Mouse (Mus musculus): Measurements from ENCODE around the gene Cmss1. TPM values are rescaled to one million over a fixed set of nuclear protein-coding genes. Genes with fewer than 3 reads are reported as not detected.

The Cmss1 gene
- total and polyA plus RNA-seq, 2 experiments from 2014 or later = 12.0 to 43.4 TPM

GRCm38 (mm10) chr16:57295216-57295934, 311.3 kb downstream of the Cmss1 start:
- no peak for ATAC-seq
- no peak for TF ChIP-seq CTCF (IDR thresholded peaks at IDR 0.05; ENCODE audit: low read depth)
- H3K36me3 ChIP-seq (ENCODE audit: insufficient read depth) = no peaks in the 10 kb centered on the region
- H3K9me3 ChIP-seq (ENCODE audit: low read length) = no peaks in the 10 kb centered on the region
- no peak overlapping the region for H3K4me3 ChIP-seq (ENCODE audit: low read depth, low read length)
- no peaks in the 10 kb centered on the region for H3K4me1 ChIP-seq (ENCODE audit: insufficient read depth)
- H3K27ac ChIP-seq (ENCODE audit: low read depth, low read length) = no peak overlapping the region
- H3K4me2 ChIP-seq (ENCODE audit: low read depth) = no peak overlapping the region
- H3K9ac ChIP-seq = no peak overlapping the region
- no peak for DNase-seq
- H3K27me3 ChIP-seq (ENCODE audit: insufficient read depth, low read length) = no peaks in the 10 kb centered on the region
- WGBS = 86% methylated on average over 10 of the region's 10 CpGs

GRCm38 (mm10) chr16:57292765-57293164, 313.9 kb downstream of the Cmss1 start, which contains the start of gene Tmem30c:
Gene Tmem30c, minus strand, starts transcription at chr16:57292865.
- H3K4me1 ChIP-seq (ENCODE audit: insufficient read depth) = no peaks in the 10 kb centered on the region
- H3K36me3 ChIP-seq (ENCODE audit: insufficient read depth) = no peaks in the 10 kb centered on the region
- H3K27ac ChIP-seq (ENCODE audit: low read depth, low read length) = no peak within 1 kb of the TSS
- no peak for DNase-seq
- no peaks in the 10 kb centered on the region for H3K27me3 ChIP-seq (ENCODE audit: insufficient read depth, low read length)
- H3K4me3 ChIP-seq (ENCODE audit: low read depth, low read length) = no peak within 1 kb of the TSS
- 76% methylated on average over 2 of the region's 2 CpGs for WGBS
- ATAC-seq = no peak
- no peak within 1 kb of the TSS for H3K4me2 ChIP-seq (ENCODE audit: low read depth)
- H3K9ac ChIP-seq = no peak within 1 kb of the TSS
- TF ChIP-seq CTCF (IDR thresholded peaks at IDR 0.05; ENCODE audit: low read depth) = no peak
- no peaks in the 10 kb centered on the region for H3K9me3 ChIP-seq (ENCODE audit: low read length)

GRCm38 (mm10) chr16:57292296-57292695, 314.4 kb downstream of the Cmss1 start:
- no peaks in the 10 kb centered on the region for H3K4me1 ChIP-seq (ENCODE audit: insufficient read depth)
- H3K27ac ChIP-seq (ENCODE audit: low read depth, low read length) = no peak overlapping the region
- TF ChIP-seq CTCF (IDR thresholded peaks at IDR 0.05; ENCODE audit: low read depth) = no peak
- no peak overlapping the region for H3K9ac ChIP-seq
- 61% methylated on average over 4 of the region's 4 CpGs for WGBS
- H3K9me3 ChIP-seq (ENCODE audit: low read length) = no peaks in the 10 kb centered on the region
- H3K36me3 ChIP-seq (ENCODE audit: insufficient read depth) = no peaks in the 10 kb centered on the region
- no peaks in the 10 kb centered on the region for H3K27me3 ChIP-seq (ENCODE audit: insufficient read depth, low read length)
- no peak for DNase-seq
- no peak for ATAC-seq
- H3K4me2 ChIP-seq (ENCODE audit: low read depth) = no peak overlapping the region
- no peak overlapping the region for H3K4me3 ChIP-seq (ENCODE audit: low read depth, low read length)

- Histone ChIP-seq H3K27me3 (ENCODE audit: insufficient read depth, low read length) (no peaks in the 10 kb centered on the region), H3K4me1 (ENCODE audit: insufficient read depth) (no peaks in the 10 kb centered on the region), H3K4me2 (ENCODE audit: low read depth) (no peak overlapping the region), H3K4me3 (ENCODE audit: low read depth, low read length) (no peak overlapping the region), H3K27ac (ENCODE audit: low read depth, low read length) (no peak overlapping the region), H3K9ac (no peak overlapping the region), H3K9me3 (ENCODE audit: low read length) (no peaks in the 10 kb centered on the region), H3K36me3 (ENCODE audit: insufficient read depth) (no peaks in the 10 kb centered on the region)
- TF ChIP-seq CTCF (IDR thresholded peaks at IDR 0.05; ENCODE audit: low read depth) = no peak
- DNase-seq (no peak), ATAC-seq (no peak)
- 89% methylated on average over 5 of the region's 5 CpGs for WGBS
These were observed 315.0 kb downstream of the Cmss1 start for GRCm38 (mm10) chr16:57291696-57292095.

GRCm38 (mm10) chr16:57281417-57281816, 325.2 kb downstream of the Cmss1 start:
- Histone ChIP-seq H3K4me2 (ENCODE audit: low read depth) (no peak overlapping the region), H3K9ac (no peak overlapping the region), H3K36me3 (ENCODE audit: insufficient read depth) (no peaks in the 10 kb centered on the region), H3K27ac (ENCODE audit: low read depth, low read length) (no peak overlapping the region), H3K27me3 (ENCODE audit: insufficient read depth, low read length) (no peaks in the 10 kb centered on the region), H3K4me3 (ENCODE audit: low read depth, low read length) (no peak overlapping the region), H3K4me1 (ENCODE audit: insufficient read depth) (no peaks in the 10 kb centered on the region), H3K9me3 (ENCODE audit: low read length) (no peaks in the 10 kb centered on the region)
- 87% methylated on average over 8 of the region's 8 CpGs for WGBS
- ATAC-seq (no peak), DNase-seq (no peak)
- no peak for TF ChIP-seq CTCF (IDR thresholded peaks at IDR 0.05; ENCODE audit: low read depth)

- Histone ChIP-seq H3K9ac (no peak overlapping the region), H3K27ac (ENCODE audit: low read depth, low read length) (no peak overlapping the region), H3K4me1 (ENCODE audit: insufficient read depth) (no peaks in the 10 kb centered on the region), H3K9me3 (ENCODE audit: low read length) (no peaks in the 10 kb centered on the region), H3K4me3 (ENCODE audit: low read depth, low read length) (no peak overlapping the region), H3K27me3 (ENCODE audit: insufficient read depth, low read length) (no peaks in the 10 kb centered on the region), H3K4me2 (ENCODE audit: low read depth) (no peak overlapping the region), H3K36me3 (ENCODE audit: insufficient read depth) (no peaks in the 10 kb centered on the region)
- DNase-seq = no peak
- no peak for TF ChIP-seq CTCF (IDR thresholded peaks at IDR 0.05; ENCODE audit: low read depth)
- ATAC-seq = no peak
- 87% methylated on average over 31 of the region's 31 CpGs for WGBS
These were observed 326.1 kb downstream of the Cmss1 start for GRCm38 (mm10) chr16:57280221-57281217.

Measured in forebrain, postnatal 0 days (tissue).